Mouse (Mus musculus): ENCODE data around the gene Tlk1. TPM values are rescaled to one million over a fixed set of nuclear protein-coding genes. Genes with fewer than 3 reads are reported as not detected.

Gene Tlk1
- 10 to 100 TPM; 77.1 to 85.2 TPM for total RNA-seq (2021)
- long read RNA-seq, experiment 1, full-length matches to known transcripts = 23 of 28 reads
- long read RNA-seq, experiment 1, partial matches to known transcripts = 2 of 28 reads
- long read RNA-seq, experiment 1, other reads (novel, unspliced or antisense) = 3 of 28 reads
- long read RNA-seq, experiment 2, full-length matches to known transcripts = 53 of 97 reads
- long read RNA-seq, experiment 2, partial matches to known transcripts = 22 of 97 reads
- long read RNA-seq, experiment 2, other reads (novel, unspliced or antisense) = 22 of 97 reads

DNA sequence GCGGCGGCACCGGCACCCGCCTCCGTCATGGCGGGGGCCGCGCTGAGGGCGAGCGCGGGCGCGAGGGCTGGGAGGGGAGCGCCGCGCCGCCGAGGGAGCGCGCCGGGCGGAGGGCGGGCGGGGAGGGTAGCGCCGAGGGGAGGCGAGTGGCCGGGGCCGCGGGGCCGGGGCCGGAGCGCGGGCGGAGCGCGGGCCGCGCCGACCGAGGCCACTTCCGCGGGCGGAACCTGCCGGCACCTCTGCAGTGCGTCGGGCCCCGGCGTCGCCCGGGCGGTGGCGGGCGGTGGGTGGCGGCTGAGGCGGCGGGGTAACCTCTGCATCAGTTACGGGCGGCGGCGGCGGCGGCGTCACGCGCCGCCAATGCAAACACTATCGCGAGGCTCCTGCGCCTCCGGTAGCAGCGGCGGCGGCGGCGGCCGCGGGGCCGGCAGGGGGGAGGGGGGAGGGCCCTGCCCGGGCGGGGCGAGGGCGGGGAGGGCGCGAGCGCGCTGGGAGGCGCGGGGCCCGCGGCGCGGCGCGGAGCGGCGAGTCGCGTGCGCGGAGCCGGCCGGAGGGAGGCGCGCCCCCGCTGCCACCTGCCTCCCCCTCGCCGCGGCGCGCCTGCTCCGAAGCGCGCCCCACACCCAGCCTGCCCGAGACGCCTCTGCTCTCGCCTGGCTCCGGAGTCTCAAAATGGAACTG lies at the start of gene Tlk1:
TSS of gene Tlk1 (minus strand) at position 358 of the 681 bp plus-strand sequence.
- peak; percentile 40 to 55 for DNase-seq (ENCODE audit: low spot score in 2 of 2)

DNA sequence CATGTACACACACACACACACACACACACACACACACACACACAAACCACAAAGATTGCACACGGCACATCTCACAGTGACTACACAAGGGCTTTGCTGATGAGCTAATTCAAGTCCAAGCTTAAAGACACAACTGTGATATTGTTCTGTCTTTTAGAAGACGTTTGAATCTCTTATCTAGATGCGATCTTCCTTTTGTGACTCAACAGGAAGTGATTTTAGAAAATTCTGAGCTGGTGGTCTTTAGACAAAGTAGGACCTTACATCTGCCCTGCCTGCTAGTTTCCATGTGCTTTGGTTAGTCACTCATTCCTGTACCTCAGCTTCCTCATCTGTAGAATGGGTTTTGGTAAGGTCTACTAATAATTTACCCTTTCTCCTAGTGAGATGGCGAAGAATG lies 49.6 kb upstream of the Tlk1 start:
- no peak for DNase-seq (ENCODE audit: low spot score in 2 of 2)

DNA sequence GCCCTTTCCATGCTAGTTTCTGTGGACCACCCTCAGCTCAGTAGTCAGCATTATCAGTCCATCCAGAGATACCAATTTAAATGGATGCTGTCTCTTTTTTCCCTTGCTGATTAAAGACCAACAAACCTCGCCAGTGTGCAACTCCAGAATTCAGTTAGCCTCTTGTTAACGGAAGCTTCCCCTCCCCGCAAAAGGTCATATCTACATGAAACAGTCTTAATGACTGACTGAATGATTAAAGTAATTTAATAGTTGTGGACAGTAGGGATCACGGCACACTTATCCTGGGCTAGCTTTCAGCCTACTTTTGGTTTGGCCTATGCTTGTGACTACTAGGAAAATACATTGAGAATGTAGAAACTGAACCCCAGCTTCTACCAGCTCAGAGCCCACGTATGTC lies 47.6 kb upstream of the Tlk1 start:
- DNase-seq (ENCODE audit: low spot score in 2 of 2) = no peak

DNA sequence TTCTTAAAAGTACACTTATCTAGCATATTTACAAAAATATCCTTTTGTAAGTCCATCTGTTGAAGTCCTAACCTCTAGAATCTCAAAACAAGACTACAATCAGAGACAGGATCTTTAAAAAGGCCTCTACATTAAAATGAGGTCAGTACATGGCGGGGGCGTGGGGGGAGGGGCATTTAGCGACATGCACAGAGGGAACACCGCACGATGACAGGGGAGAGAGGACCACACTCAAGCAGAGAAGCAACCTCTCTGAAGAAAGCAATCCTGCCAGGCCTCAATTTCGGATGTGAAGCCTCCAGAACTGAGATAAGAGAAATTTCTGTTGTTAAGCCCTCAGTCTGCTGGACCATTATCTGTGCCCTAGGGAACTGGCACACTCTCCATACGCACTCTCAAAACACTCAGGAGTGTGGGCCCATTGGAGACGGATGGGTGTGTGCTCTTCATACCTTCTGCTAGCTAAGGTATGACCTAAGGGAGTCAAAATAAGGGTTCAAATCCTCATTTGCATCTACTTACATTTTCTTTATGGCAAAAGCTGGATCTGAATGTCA lies 46.0 kb upstream of the Tlk1 start:
- no peak for DNase-seq (ENCODE audit: low spot score in 2 of 2)

DNA sequence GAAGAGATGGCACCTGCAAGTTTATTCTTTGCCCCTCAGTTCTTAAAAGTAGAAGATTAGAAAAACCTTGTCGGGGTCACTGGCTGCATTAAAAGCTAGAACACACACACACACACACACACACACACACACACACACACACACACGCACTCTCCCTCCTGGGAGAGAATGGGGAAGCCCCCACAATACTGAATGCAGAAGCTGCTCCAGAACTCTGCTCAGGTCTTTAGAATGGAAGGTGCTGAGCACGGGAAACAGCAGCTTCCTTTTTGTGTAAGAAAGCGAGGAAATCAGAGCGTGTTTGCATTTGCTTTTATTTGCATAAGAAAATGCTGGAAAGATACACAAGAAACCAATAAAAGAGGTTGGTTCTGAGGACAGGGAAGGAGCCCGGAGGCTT lies 45.3 kb upstream of the Tlk1 start:
- DNase-seq (ENCODE audit: low spot score in 2 of 2) = no peak

DNA sequence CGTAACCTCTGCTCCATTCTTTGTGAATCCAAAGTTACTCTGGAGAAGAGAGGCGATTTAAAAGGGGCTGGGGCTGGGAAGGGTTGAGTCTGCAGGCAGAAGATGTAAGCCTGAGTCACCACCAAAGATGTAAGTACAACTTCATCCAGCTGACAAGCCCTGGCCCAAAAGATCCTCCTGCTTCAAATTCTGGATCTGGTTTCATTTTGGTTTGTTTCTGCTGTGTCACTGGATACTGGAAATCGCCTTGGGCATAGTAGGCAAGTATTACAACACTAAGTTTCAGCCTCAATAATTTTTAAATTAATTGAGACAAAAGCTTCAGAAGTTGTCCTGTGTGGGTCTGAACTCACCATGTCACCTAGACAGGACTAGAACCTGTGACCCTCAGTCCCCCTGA lies 43.6 kb upstream of the Tlk1 start:
- DNase-seq (ENCODE audit: low spot score in 2 of 2) = no peak

DNA sequence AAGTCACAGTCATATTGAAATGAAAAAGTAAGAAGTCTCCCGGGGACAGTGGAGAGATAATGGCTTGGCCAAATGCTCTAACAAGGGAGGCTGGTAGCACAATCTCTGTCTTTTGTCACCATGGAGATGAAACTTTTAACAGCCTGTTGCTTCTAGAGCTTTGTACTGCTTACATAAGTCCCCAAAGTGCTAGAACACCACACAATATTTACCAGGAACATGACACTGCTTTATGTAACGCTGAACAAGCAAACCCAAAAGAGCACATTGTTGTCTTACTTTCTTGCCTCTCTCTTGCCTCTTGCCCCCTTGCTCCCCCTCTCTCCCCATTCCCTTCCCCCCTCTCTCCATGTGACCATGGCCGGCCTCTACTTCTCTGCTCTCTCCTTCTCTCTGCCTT lies 41.7 kb upstream of the Tlk1 start:
- no peak for DNase-seq (ENCODE audit: low spot score in 2 of 2)

DNA sequence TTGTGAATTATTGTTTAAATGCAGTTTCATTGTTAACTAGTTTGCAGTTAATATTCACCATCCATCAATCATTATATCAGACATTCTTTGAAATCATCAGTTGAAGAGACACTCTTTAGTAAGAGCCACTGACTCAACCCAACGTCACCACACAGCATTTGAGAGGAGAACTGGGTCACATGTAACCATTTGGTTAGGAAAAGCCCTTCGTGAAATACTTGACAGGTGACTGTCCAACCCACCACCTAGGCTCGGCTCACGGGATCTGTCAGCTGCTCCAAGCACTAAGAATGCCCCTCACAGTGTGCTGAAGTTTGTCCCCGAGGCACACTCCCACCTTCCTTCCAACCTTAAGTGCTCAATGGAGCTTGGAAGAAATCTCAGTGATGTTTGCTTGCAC lies 37.4 kb upstream of the Tlk1 start:
- DNase-seq (ENCODE audit: low spot score in 2 of 2) = no peak

DNA sequence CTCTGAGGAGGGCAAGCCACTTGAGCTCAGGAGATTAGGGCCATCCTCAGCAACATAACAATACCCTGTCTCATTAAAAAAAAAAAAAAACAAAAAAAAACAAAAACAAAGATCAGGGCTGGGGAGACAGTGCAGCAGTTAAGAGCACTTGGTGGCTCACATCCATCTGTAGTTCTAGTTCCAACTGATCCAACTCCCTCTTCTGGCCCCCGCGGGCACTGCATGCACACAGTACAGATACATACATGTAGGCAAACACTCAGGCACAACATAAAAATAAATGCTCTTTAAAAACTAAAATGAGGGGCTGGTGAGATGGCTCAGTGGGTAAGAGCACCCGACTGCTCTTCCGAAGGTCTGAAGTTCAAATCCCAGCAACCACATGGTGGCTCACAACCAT lies 34.2 kb upstream of the Tlk1 start:
- no peak for DNase-seq (ENCODE audit: low spot score in 2 of 2)

DNA sequence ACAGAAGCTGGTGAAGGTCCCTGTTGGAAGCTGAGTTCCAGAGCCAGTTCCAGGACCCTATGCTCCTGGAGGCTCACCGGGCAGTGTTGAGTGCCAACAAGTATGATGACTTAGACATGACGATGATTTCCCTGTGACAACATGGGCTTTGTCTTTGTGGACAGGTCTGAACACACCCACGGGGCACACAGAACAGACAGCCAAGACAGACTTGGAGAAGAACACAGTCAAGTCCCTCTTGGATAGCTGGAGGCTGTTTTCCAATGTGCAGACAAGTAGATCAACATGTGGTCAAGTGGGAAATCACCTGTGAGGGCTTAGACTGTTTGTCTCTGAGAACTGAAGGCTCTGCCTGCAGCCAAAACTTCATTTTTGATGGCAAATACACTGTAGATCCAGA lies 31.4 kb upstream of the Tlk1 start:
- DNase-seq (ENCODE audit: low spot score in 2 of 2) = no peak

DNA sequence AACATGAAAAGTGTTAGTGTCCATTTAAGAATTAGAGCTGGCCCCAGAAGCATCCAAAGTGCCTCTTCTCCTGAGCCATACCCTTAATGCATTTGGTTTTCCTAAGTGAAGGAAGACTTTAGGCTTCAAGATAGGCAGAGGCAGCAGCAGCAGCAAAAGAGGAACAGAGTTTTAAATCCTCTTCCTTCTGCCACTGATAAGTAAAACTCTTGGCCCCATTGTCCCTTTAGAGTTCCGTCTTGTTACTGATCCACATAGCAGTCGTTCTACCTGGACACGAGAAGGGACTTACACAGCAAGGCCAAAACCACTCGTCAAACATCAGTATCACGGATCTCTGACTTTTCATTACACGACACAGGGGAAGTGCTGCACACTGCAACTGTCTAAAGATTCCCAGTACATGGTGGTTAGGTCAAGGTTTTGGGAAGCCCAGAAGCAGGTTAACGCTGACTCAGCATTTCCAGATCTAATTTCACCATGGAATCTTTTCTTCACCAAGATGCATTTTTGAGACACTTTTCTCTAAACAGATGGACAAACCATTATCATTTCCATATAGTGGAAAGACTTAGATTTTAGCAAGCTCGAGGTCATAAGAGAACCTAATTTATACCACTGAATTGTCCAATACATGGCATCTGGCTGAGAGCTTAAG lies 28.8 kb upstream of the Tlk1 start:
- DNase-seq (ENCODE audit: low spot score in 2 of 2) = no peak

DNA sequence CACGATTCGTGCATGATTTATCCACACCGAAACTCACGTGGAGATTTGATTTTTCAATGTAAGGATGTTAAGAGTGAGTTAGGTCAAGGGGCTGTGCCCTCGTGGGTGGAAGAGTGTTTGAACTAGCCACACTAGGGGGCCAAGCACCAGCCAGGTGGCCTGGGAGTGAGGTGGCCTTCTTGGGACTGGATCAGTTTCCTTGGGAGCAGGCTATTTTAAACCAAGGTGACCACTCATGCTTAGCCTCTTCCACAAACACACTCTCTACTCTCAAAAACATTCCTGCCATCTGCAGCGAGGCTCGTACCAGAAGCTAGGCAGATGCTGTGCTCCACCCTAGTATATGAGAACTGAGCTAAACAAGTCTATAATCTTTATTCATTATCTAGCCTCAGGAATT lies 27.8 kb upstream of the Tlk1 start:
- no peak for DNase-seq (ENCODE audit: low spot score in 2 of 2)

DNA sequence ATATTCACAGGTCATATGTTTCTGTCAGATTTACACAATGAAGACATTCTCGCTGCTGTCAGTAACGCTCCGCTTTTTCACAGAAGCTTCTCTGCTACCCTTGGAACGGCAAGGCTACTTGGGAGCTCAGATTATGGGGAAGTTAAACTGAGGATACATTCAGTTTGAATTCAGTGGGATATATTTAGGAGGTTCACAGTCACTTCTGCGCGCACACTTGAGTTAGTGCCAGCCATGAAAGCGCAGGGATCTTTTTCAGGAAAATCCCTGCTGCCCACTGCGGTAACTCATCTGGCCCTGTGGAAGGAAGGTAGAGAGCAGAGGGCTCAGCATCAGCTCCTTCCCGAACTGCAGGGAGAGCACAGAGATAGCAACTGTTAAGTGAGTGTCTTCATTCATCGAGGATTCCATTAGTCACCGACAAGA lies 27.3 kb upstream of the Tlk1 start:
- no peak for DNase-seq (ENCODE audit: low spot score in 2 of 2)

DNA sequence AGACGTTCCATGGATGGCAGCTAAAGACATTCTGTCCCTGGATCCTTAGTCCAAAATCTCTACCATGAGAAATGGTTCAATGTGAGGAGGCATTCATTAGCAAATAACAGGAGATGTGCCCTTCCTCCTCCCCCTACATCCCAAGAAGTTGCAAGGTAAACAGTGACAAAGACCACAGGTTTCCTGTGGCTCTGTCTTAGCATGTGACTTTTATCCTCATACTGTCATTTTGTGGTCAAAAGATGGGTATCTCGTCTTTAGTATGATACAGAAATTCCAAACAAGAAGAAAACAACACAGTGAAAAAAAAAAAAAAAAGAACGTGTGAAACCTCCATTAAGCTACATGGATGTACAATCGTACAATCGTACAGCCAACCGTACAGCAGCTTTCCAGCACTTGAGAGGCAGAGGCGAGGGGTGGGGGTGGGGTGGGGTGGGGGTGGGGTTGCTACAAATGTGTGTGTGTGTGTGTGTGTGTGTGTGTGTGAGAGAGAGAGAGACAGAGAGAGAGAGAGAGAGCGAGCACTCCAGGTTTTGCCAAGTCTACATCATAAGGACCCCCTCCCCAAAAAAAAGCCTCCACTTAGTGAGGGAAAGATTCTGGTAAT lies 26.8 kb upstream of the Tlk1 start:
- DNase-seq (ENCODE audit: low spot score in 2 of 2) = no peak

DNA sequence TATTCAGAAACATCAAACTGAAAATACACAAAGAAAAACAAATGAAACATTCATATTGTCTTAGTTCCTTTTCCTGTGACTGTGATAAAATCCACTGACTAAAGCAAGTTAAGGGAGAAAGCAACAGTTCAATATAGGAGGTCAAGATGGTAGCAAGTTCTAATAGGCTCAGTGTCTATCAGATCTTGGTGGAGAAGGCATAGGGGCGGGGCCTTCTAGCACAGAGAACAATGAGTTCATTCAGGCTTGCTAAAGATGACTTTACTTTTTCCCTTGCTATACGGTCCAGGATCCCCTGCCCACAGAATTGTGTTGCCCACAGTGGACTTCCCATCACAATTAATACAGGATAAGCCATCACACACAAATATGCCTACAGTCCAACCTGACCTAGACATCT lies 20.3 kb upstream of the Tlk1 start:
- no peak for DNase-seq (ENCODE audit: low spot score in 2 of 2)

DNA sequence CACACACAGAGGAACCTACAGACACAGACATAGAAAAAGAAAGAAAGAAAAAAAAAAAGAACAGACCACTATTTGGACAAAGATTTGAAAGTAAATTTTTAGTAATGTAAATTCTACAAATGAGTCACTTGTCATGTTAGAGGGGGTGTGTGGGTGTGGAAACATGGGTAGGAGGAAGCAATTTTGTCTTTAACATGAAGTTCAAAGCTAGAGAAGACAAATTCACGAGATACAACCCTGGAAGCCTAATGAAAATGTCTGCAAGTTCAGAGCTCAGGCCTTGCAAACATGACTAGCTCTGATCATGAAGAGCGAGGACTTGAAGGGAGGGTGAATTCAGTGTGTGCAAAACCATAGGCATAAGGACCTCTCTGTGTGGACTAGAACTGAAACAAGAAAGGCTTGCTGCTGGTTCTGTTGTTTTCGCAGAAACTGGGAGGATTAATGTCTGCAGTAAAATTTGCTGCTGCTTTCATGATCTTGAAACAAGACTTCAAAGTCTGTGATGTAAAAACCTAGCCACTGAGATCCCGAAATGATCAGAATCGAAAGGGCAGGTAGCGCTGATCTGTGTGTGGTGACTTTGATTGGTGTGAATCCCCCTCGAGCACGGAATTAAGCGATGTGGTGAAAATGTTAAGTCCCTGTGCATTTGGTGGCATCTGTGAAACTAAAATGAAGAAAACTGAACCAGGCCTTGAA lies 19.3 kb upstream of the Tlk1 start:
- DNase-seq (ENCODE audit: low spot score in 2 of 2) = no peak

DNA sequence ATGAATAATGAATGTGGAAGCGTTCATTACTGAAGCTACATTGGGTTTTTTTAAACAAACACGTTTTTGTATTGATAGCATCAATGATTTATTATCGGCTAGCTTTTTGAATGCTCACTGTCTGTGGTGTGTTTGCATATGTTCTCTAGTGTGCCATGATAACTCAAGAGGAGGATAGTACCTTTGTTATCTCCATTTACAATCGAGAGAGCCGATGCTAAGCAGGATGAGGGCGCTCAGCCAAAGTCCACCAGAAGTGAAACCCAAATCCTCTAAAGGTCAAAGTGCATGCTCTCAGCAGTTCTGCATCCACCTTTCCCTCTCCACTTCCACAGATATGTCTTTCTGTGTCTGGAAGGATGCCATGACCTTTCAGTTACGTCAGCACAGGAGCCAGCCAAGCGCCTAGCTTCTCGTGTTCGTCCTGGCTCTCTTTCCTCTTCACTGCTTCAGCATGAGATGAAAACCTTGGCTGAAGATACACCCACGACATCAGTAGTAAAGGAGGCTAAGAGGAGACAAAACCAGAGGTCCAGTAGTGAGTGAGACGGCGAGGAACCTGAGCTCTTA lies 16.6 kb upstream of the Tlk1 start:
- DNase-seq (ENCODE audit: low spot score in 2 of 2) = no peak

DNA sequence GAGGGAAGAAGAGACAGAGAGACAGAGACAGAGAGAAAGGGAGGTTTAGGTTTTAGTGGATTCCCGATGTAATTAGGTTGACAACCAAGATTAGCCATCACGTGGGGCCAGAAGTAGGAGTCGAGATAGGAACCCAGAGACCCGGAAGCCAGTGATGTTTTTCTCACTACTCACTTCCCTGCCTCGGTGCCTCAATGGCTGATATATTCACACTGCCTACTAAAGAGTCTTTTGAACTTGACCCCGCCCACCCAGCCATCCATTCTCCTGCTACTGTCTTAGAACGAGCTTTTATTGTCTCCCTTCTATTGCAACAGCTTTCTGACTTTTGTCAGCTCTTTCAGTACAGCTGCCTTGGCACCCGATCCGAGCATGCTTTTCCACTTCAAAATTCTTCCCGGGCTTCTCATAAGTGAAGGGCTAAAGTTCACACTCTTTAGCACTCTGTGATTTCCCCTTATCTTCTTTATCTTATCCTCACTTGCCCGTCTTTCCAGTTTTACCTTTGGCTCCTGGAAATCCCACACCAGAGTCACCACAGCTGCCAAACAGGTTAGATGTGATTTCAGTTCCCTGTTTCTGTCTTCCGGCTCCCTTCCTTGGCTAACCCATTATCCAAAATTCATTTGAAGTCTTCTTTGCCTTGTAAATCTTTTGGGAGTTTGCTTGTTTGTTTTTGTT lies 13.1 kb upstream of the Tlk1 start:
- no peak for DNase-seq (ENCODE audit: low spot score in 2 of 2)

DNA sequence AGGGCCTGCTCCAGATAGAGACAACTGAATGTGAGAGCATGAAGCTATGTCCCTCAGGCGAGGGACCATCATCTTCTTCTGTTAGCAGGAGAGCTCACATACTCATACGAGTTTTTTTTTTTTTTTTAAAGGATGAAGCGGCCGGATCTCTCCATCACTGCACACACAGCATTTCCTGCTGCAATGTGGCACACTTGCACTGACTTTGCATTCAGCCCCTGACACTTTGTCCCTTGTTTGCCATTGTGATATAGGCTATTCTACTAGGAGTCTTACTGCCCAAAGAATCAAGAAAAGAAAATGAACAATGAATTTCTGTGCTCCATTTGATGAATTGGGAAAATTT lies 10.8 kb upstream of the Tlk1 start:
- no peak for DNase-seq (ENCODE audit: low spot score in 2 of 2)

DNA sequence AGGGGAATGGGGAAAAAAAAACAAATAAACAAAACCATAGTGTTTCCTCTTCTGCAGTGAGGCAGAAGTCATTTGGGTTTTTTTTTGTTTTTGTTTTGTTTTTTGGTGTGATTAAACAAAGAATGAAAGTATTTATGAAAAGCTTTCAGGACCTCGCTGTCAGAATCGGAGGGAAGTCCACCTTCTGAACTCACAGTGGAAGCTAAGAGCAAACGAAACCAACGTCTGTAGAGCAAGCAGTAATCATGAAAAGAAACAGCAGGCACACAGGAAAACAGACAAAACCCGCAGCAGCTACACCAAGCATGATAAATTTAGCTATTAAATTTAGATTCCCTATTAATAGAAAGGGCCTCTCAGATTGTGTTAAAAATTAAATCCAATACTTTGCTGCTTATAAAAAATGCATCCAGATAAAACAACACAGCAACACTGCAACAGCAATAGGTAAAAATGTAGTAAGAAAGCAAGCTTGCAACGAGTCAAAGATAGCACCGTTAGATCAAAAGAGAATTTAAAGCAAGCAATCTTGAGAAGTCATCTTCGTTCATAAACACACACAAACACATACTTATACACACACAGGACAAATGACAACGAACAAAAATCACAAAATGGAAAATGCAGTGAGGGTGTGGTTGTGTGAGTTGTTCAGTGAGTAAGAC lies 10.2 kb upstream of the Tlk1 start:
- no peak for DNase-seq (ENCODE audit: low spot score in 2 of 2)
